Mouse (Mus musculus): Measurements from ENCODE around the gene Slc9a9.
"Not testable (repeated sequence)": the region's sequence is repeated elsewhere in the genome, so short reads cannot be mapped to it uniquely, and the experiment has no call there.

The Slc9a9 gene

GRCm38 (mm10) chr9:94669791-94670577 is at the start of gene Slc9a9:
Slc9a9 (plus strand) TSS chr9:94669909.
- peak; percentile 23 to 26 for DNase-seq (ENCODE audit: low spot score in 2 of 2)

- DNase-seq (ENCODE audit: low spot score in 2 of 2), result no peak
These were observed 49.4 kb upstream of the Slc9a9 start for GRCm38 (mm10) chr9:94620342-94620741.

DNA sequence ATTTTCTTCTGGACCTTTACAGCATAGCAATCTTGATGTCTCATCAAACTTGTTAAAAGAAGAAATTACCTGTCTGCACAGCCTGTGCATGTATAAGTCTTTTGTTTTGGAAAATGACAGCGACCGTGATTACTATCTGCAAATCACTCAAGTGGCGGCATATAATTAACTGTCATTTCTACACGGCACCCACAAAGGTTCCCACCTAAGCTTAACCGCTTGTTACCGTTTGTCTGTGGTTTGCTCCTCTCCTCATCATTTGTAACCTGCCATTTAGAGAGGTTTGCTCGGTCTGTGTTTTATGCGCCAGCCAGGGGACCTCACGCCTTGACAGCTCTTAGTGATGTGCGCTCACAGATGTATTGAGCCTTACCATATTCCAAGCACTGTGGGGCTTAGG is 48.9 kb upstream of the Slc9a9 start:
- no peak for DNase-seq (ENCODE audit: low spot score in 2 of 2)

DNA sequence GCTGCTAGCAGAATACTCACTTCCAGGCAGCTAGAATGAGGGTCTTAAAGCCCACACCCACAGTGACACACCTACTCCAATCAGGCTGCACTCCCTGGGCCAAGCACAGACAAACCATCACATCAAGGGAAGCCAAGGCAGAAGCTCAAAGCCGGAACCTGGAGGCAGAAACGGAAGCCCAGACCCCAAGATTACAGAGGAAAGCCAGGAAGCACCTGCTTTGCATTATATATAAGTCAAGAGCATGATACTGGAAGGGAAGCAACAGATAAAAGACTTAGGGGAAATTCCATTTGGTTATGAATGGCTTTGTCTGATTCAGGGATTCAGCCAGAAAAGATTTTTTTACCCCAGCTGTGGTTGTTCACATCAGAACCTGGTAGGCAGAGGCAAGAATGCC is 47.8 kb upstream of the Slc9a9 start:
- DNase-seq (ENCODE audit: low spot score in 2 of 2), result no peak

DNA sequence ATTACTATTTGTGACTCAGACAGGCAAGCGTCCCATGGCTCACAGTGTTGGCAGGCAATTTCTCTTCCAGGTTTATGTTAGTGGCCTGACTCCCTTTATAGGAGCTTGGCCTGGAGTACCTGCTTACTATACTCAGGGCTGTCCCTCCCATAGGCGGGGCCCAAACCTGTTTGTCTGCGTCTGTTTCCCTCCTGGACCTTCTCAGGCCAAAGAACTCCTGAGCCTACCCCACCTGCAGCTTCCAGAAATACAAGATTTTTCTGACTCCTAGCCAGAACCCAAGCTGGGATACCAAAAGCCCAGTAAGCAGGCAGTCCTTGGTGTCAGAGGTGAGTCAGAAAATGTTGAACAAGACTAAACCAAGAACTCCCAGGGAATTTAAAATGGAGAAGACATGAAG is 43.0 kb upstream of the Slc9a9 start:
- no peak for DNase-seq (ENCODE audit: low spot score in 2 of 2)

DNA sequence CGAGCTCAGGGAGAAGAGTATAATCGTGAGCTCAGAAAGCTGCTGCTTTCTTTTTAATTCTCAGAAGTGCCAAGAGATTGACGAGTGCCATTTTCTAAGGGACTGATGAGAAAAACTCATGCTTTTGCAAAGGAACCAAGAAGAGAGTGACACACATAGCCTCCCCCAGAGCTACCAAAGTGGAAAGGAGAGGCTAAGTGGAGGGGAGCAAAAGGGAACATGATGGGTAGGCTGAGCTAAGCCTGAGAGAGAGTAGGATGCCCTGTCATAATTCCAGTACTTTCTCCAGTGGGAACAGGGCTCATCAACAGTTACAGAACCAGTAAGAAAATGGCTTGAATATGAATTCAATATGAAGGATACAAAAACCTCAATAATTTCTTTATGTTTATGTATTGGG is 40.8 kb upstream of the Slc9a9 start:
- DNase-seq (ENCODE audit: low spot score in 2 of 2), result no peak

DNA sequence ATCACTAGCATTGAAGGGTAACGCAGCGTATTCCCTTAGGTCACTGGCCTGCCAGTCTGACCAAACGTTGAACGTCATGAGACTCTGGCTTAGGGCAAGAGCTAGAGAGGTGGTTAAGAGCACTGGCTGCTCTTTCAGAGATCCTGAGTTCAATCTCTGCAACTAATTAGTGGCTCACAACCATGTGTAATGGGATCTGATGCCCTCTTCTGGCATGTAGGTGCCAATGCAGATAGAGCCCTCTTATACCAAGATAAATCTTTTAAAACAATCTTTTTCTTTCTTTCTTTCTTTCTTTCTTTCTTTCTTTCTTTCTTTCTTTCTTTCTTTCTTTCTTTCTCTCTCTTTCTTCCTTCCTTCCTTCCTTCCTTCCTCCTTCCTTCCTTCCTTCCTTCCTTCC is 35.4 kb upstream of the Slc9a9 start:
- DNase-seq (ENCODE audit: low spot score in 2 of 2), result not testable (repeated sequence)

GRCm38 (mm10) chr9:94645631-94646030 is 24.1 kb upstream of the Slc9a9 start:
- no peak for DNase-seq (ENCODE audit: low spot score in 2 of 2)

- no peak for DNase-seq (ENCODE audit: low spot score in 2 of 2)
These were observed 22.3 kb upstream of the Slc9a9 start for GRCm38 (mm10) chr9:94647425-94647824.

- no peak for DNase-seq (ENCODE audit: low spot score in 2 of 2)
These were observed 19.7 kb upstream of the Slc9a9 start for GRCm38 (mm10) chr9:94649991-94650390.

DNA sequence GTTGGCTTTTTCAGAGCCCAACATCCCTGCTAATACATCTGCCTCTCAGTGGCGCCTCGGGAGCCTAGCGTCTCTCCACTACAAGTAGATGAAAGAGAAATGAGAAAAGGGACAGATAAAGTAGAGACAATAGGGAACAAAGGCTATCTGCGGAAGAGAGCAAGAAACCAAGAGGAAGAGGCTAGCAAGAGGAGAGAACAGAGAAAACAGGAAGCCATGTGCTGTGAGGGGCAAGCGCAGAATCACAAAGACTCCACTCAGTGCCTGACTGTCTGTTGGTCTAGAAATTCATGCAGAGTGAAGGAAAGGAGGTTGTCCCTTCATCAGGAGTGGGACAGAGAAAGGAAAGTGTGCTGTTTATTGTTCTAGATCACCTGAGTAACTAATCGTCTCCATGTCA is 16.5 kb upstream of the Slc9a9 start:
- DNase-seq (ENCODE audit: low spot score in 2 of 2), result no peak

DNA sequence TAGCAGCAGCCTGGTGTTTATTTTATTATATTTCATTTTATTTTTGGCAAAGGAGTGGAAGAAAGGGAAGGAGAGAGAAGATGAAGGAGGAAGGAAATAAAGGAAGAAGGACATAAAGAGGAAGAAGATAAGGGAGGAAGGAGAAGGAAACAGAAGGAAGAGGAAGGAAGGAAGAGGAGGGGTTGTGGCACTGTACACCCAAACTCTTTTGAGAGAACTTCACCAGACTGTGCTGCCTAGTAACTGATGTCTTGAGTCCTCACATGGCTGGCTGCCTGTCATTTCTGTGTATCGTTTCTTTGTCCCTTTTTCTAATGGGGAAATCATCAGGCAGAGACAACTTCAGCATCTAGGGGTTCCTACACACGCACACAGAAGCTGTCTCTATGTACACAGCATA is 15.9 kb upstream of the Slc9a9 start:
- DNase-seq (ENCODE audit: low spot score in 2 of 2), result no peak

GRCm38 (mm10) chr9:94656265-94656664 is 13.4 kb upstream of the Slc9a9 start:
- DNase-seq (ENCODE audit: low spot score in 2 of 2), result no peak

DNA sequence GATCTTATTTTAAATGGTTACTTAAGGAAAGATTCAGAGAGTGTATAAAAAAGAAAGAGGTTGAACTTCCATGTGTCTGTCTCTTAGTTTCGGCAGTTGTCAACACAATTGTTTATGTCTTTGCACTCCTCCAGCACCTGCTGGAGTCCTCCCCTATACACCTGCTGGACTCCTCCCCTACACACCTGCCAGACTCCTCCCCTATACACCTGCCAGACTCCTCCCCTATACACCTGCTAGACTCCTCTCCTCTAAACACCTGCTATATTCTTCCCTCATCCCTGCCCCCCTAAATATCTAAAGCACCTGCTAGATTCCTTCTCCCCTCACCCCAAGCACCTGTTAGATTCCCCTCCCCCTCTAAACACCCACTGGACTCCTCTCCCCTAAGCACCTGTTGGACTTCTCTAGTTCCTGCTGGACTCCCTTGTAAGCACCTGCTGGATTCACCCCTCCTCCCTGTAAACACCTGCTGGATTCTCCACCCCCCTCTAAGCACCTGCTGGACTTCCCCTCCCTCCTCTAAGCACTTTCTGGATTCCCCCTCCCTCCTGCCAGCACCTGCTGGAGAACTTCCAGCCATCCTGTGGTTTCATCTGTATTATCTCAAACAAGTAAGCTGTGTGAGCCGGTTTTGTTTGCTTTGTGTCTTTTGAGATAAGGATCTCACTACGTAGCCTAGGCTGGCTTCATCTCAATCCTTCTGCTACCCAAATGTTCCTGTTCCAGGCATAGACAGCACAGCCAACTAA is 10.1 kb upstream of the Slc9a9 start:
- DNase-seq (ENCODE audit: low spot score in 2 of 2), result no peak

GRCm38 (mm10) chr9:94661768-94662167 is 7.9 kb upstream of the Slc9a9 start:
- DNase-seq (ENCODE audit: low spot score in 2 of 2), result no peak

- DNase-seq (ENCODE audit: low spot score in 2 of 2), result no peak
These were observed 4.5 kb upstream of the Slc9a9 start for GRCm38 (mm10) chr9:94665248-94665647.

DNA sequence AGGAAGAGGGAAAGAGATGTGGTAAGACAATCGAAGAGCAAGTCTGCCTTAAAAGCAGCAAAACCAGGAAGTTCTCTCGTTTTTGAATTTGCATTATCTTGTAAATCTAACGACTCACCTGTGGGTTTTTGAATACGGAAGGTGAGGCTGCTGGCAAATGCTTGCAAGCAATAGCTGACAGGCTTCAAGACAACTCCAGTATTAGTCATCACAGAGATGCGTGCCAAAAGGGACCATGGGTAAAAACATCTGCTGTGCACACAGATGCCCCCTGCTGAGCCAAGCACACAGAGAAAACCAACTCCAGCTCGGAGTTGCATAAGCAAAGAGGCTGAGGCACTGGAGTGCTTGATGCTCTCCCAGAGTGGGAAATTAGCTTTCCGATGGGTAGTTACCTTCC is 1.1 kb upstream of the Slc9a9 start:
- peak; percentile 35 to 42 for DNase-seq (ENCODE audit: low spot score in 2 of 2)

GRCm38 (mm10) chr9:94670704-94671103 is 995 bp downstream of the Slc9a9 start:
- no peak for DNase-seq (ENCODE audit: low spot score in 2 of 2)

DNA sequence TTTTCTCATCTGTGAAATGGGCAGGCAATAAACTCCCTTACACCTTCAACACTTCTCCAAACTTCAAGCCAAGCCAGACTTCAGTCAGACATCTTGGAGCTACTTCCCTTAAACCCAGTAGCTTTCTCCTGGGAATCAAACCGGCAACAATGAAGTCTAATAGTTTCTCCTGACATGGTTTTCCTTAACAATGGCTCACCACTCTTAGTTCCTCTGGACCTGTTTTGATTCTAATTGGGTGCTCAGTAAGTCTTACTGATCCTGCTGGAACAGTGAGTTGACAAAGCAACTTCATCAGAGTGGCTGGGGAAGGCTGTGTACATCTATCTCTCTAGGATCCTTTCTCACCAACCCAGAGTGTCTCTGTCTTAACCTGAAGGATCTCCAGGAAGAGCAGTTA is 5.0 kb downstream of the Slc9a9 start:
- no peak for DNase-seq (ENCODE audit: low spot score in 2 of 2)

- no peak for DNase-seq (ENCODE audit: low spot score in 2 of 2)
These were observed 8.4 kb downstream of the Slc9a9 start for GRCm38 (mm10) chr9:94678021-94678655.

DNA sequence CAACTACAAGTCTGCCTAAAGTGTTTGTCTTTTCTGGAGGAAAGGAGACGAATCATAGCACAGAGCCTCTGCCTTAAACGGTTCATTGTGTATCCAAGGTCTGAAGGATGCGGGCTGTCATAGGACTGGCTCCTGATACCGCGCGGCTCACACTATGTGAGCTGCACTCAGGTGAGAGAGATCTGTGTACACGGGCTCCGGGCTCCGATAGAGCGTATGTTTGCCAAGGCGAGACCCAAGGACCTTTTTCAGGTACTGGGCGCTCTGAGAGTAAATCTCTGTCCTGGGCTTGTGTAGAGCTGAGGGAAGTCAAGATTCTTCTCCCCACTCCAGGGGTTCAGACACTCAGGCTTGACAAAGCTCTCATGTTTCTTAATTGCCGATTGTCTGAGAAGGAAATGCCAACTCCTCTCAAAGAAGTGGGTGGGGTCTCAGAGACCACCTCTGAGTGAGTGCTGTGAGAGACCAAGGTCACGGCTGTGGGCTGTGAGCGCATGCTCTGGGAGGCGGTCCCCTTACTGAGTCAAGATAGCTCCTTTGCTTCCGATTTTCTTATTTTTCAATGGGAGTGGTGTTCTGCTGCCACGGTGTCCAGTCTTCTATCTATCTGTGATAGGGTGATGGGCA is 10.9 kb downstream of the Slc9a9 start:
- no peak for DNase-seq (ENCODE audit: low spot score in 2 of 2)

DNA sequence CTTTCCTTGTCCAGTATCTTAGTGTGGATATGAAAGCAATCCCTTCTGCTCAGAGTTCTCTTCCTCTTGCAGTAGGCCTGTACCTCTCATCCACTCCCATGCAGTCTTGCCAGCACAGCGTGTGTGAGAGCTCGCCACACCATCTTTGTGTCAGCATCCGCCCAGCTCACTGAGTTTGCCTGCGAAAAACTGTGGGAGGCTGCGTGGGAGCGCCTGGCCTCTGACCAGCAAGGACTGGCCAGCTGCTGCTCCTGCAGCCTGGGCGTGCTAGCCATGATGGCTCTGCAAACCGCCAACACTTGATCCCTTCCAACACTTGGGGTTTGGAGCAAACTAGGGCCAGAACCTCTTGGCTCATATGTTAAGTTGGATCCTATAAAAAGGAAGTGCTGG is 11.4 kb downstream of the Slc9a9 start:
- no peak for DNase-seq (ENCODE audit: low spot score in 2 of 2)
